Mouse (Mus musculus) G1E (cell line): Measurements from ENCODE around the gene Upf2.

ENCODE experiments used
- CTCF ChIP-seq: IDR thresholded peaks from 2 replicates; pipeline ENCODE4 v1.5.1; 2012; ENCODE audit warnings: low read depth, low read length, inconsistent platforms, mixed read lengths
- GATA1 ChIP-seq: IDR thresholded peaks from 2 replicates; pipeline ENCODE4 v1.6.1; 2012; ENCODE audit warnings: borderline replicate concordance, low read length, inconsistent platforms, mixed read lengths
- TAL1 ChIP-seq: conservative IDR thresholded peaks from 2 replicates; pipeline ENCODE4 v1.6.1; 2012; ENCODE audit warnings: low read depth, low read length, inconsistent platforms, mixed read lengths

DNA sequence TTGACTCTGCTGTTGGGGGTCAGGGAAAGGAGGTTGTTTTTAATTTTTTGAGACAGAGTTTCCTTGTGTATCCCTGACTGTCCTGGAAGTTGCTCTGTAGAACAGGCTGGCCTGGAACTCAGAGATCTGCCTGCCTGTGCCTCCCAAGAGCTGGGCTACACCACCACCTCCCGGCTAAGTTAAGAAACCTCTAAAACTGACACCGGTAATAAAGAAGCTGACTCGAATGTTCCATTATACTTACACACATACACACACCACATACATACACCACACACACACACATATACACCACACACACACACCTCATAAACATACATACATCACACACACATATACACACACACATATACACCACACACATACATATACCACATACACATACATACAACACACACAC lies 16.3 kb upstream of the Upf2 start:
- TF ChIP-seq CTCF (no peak), GATA1 (no peak), TAL1 (no peak)
